In the genomic region with DNA sequence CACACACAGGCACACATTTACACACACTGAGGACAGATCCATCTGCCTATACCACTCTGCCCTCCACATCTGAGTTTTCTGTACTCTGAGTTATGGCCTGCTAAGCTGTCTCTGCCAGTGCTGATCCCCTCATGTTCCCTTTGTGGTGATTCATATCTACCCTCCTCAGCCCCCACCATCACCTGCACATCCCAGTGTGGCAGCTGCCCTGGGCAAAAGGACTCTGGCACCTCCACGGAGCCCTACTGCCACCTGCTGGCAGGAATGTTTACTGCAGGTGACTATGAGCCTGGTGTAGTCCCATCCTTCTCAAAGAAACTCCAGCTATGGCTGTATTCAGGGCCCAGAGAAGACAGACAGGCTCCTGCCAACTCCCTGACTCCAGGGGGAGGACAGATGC, we compare ENCODE assay signal across 8 mouse cellular contexts. TPM values are rescaled to one million over a fixed set of nuclear protein-coding genes. Genes with fewer than 3 reads are reported as not detected.
DNase-seq lines count a peak whose midpoint lies in the region; ATAC-seq and TF ChIP-seq lines count a peak whose summit lies in the region.

No protein-coding gene starts in this region.

- peak overlapping the region; percentile 39 for H3K4me2 ChIP-seq in kidney, embryonic 16.5 days (replicated peaks; ENCODE audit: low read depth, low read length)
- H3K4me2 ChIP-seq in neural tube, embryonic 11.5 days (ENCODE audit: low read depth), result no peak overlapping the region
- no peak overlapping the region for H3K4me2 ChIP-seq in stomach, embryonic 15.5 days

- DNase-seq in CD4-positive helper T cell, adult 2 months (ENCODE audit: low read depth, low spot score), result peak; percentile 53
- DNase-seq in heart, embryonic 10.5 days (ENCODE audit: low spot score), result peak; percentile 88
- DNase-seq in liver, adult 2 months (ENCODE audit: extremely low read depth, low read depth, low spot score), result peak; percentile 34
- peak; percentile 88 for DNase-seq in neural tube, embryonic 11.5 days (ENCODE audit: low spot score)

- no peaks in the 10 kb centered on the region for H3K79me2 ChIP-seq in liver, adult 2 months (ENCODE audit: control insufficient read depth, insufficient read depth, low read length)

- no peaks in the 10 kb centered on the region for H3K9me3 ChIP-seq in heart, embryonic 10.5 days
- H3K9me3 ChIP-seq in kidney, embryonic 16.5 days (ENCODE audit: low read length), result no peaks in the 10 kb centered on the region
- no peaks in the 10 kb centered on the region for H3K9me3 ChIP-seq in neural tube, embryonic 11.5 days (ENCODE audit: control insufficient read depth, low read length)
- H3K9me3 ChIP-seq in stomach, embryonic 15.5 days, result no peaks in the 10 kb centered on the region

- H3K27ac ChIP-seq in bone marrow macrophage, adult 2 months (ENCODE audit: insufficient read depth, low read depth, low read length), result no peak overlapping the region
- no peak overlapping the region for H3K27ac ChIP-seq in embryonic fibroblast, embryonic 13.5 days (ENCODE audit: insufficient read depth, low read length)
- H3K27ac ChIP-seq in heart, embryonic 10.5 days, result 0 out of 2 replicates have a peak overlapping the region, but pooled peaks have one; percentile 29
- peak overlapping the region; percentile 99 for H3K27ac ChIP-seq in kidney, embryonic 16.5 days (ENCODE audit: low read length)
- no peak overlapping the region for H3K27ac ChIP-seq in liver, adult 2 months (replicated peaks; ENCODE audit: insufficient read depth, low read depth, low read length)
- no peak overlapping the region for H3K27ac ChIP-seq in neural tube, embryonic 11.5 days (ENCODE audit: low read depth, low read length)
- no peak overlapping the region for H3K27ac ChIP-seq in stomach, embryonic 15.5 days

- H3K4me1 ChIP-seq in bone marrow macrophage, adult 2 months (ENCODE audit: control insufficient read depth, insufficient read depth, low read length), result no peaks in the 10 kb centered on the region
- no peaks in the 10 kb centered on the region for H3K4me1 ChIP-seq in embryonic fibroblast, embryonic 13.5 days (ENCODE audit: control insufficient read depth, insufficient read depth, low read length)
- peaks cover 22% of the 10 kb centered on the region for H3K4me1 ChIP-seq in heart, embryonic 10.5 days
- peaks cover 30% of the 10 kb centered on the region for H3K4me1 ChIP-seq in kidney, embryonic 16.5 days (ENCODE audit: insufficient read depth, low read length)
- H3K4me1 ChIP-seq in liver, adult 2 months (ENCODE audit: control insufficient read depth, insufficient read depth, low read length), result no peaks in the 10 kb centered on the region
- H3K4me1 ChIP-seq in neural tube, embryonic 11.5 days (ENCODE audit: control insufficient read depth, insufficient read depth, low read length), result peaks cover 6% of the 10 kb centered on the region; the same call in 1 of the 2 replicates
- peaks cover 16% of the 10 kb centered on the region for H3K4me1 ChIP-seq in stomach, embryonic 15.5 days

- WGBS in heart, embryonic 10.5 days, result 0% methylated on average over 1 of the region's 1 CpGs
- 0% methylated on average over 1 of the region's 1 CpGs for WGBS in kidney, embryonic 16.5 days
- WGBS in liver, adult 2 months, result 0% methylated on average over 1 of the region's 1 CpGs
- WGBS in neural tube, embryonic 11.5 days, result 0% methylated on average over 1 of the region's 1 CpGs
- 0% methylated on average over 1 of the region's 1 CpGs for WGBS in stomach, embryonic 15.5 days

- no peak overlapping the region for H3K4me3 ChIP-seq in bone marrow macrophage, adult 2 months (ENCODE audit: insufficient read depth, low read length)
- no peak overlapping the region for H3K4me3 ChIP-seq in embryonic fibroblast, embryonic 13.5 days (ENCODE audit: insufficient read depth, low read length)
- H3K4me3 ChIP-seq in heart, embryonic 10.5 days, result no peak overlapping the region
- H3K4me3 ChIP-seq in kidney, embryonic 16.5 days (ENCODE audit: low read length), result no peak overlapping the region
- H3K4me3 ChIP-seq in liver, adult 2 months (ENCODE audit: insufficient read depth, low read depth, low read length), result no peak overlapping the region
- no peak overlapping the region for H3K4me3 ChIP-seq in neural tube, embryonic 11.5 days (ENCODE audit: low read depth, low read length)
- no peak overlapping the region for H3K4me3 ChIP-seq in stomach, embryonic 15.5 days (replicated peaks)

- no peaks in the 10 kb centered on the region for H3K36me3 ChIP-seq in heart, embryonic 10.5 days
- no peaks in the 10 kb centered on the region for H3K36me3 ChIP-seq in kidney, embryonic 16.5 days (ENCODE audit: insufficient read depth, low read length)
- no peaks in the 10 kb centered on the region for H3K36me3 ChIP-seq in liver, adult 2 months (ENCODE audit: control insufficient read depth, insufficient read depth, low read length)
- no peaks in the 10 kb centered on the region for H3K36me3 ChIP-seq in neural tube, embryonic 11.5 days (ENCODE audit: control insufficient read depth, insufficient read depth, low read length)
- H3K36me3 ChIP-seq in stomach, embryonic 15.5 days, result no peaks in the 10 kb centered on the region

- no peak for TF ChIP-seq POLR2A in bone marrow macrophage, adult 2 months (IDR thresholded peaks at IDR 0.05; ENCODE audit: borderline replicate concordance, low read depth, low read length)
- no peak for TF ChIP-seq POLR2A in embryonic fibroblast, embryonic 13.5 days (IDR thresholded peaks at IDR 0.05; ENCODE audit: low read depth, low read length)
- TF ChIP-seq POLR2A in liver, adult 2 months (IDR thresholded peaks at IDR 0.05; ENCODE audit: extremely low read depth, insufficient read depth, low read length), result no peak

- H3K9ac ChIP-seq in kidney, embryonic 16.5 days (replicated peaks; ENCODE audit: low read length), result peak overlapping the region; percentile 55
- H3K9ac ChIP-seq in liver, adult 2 months (ENCODE audit: low read depth, low read length), result no peak overlapping the region
- no peak overlapping the region for H3K9ac ChIP-seq in neural tube, embryonic 11.5 days (ENCODE audit: low read length)
- H3K9ac ChIP-seq in stomach, embryonic 15.5 days, result no peak overlapping the region

- peak; percentile 36 for TF ChIP-seq CTCF in bone marrow macrophage, adult 2 months (IDR thresholded peaks at IDR 0.05; ENCODE audit: low read depth, low read length)
- peak; percentile 71 for TF ChIP-seq CTCF in embryonic fibroblast, embryonic 13.5 days (IDR thresholded peaks at IDR 0.05; ENCODE audit: borderline replicate concordance, insufficient read depth, low read length)
- peak; percentile 92 for TF ChIP-seq CTCF in liver, adult 2 months (IDR thresholded peaks at IDR 0.05; ENCODE audit: low read depth, low read length)

- peak; percentile 64 for ATAC-seq in kidney, embryonic 16.5 days (ENCODE audit: low FRiP score, low TSS enrichment)
- ATAC-seq in neural tube, embryonic 11.5 days (ENCODE audit: insufficient read depth, low FRiP score, low TSS enrichment), result peak; percentile 67
- peak; percentile 34 for ATAC-seq in stomach, embryonic 15.5 days (ENCODE audit: insufficient read depth, low FRiP score, low read depth)

- H3K27me3 ChIP-seq in heart, embryonic 10.5 days (ENCODE audit: insufficient read depth, poor library complexity, severe bottlenecking), result peaks cover 45% of the 10 kb centered on the region
- H3K27me3 ChIP-seq in kidney, embryonic 16.5 days (ENCODE audit: insufficient read depth, low read length), result no peaks in the 10 kb centered on the region
- no peaks in the 10 kb centered on the region for H3K27me3 ChIP-seq in liver, adult 2 months (ENCODE audit: control insufficient read depth, insufficient read depth, low read length)
- no peaks in the 10 kb centered on the region for H3K27me3 ChIP-seq in neural tube, embryonic 11.5 days (ENCODE audit: control insufficient read depth, insufficient read depth, low read length)
- H3K27me3 ChIP-seq in stomach, embryonic 15.5 days (replicated peaks), result no peaks in the 10 kb centered on the region

RNA-seq across cellular contexts. Expression of a gene that starts 7.1 kb away (rescaled TPM):
- polyA plus RNA-seq in bone marrow macrophage, adult 2 months (2012; ENCODE audit: insufficient read depth, insufficient read length, missing spikeins), result 1.7 and 2.4 TPM in 2 replicates
- polyA plus RNA-seq in embryonic fibroblast, embryonic 13.5 days (2011; ENCODE audit: insufficient read length, low read depth, missing spikeins), result 6.8 and 7.0 TPM in 2 replicates
- polyA plus RNA-seq in heart, embryonic 10.5 days (2016; fragmentation: Nextera tagmentation; extraction: Ambion mirVana), result 1.8 and 2.0 TPM in 2 replicates
- polyA plus RNA-seq in kidney, embryonic 16.5 days (2015; fragmentation: Nextera tagmentation; extraction: Ambion mirVana), result 6.3 and 7.1 TPM in 2 replicates
- 0.20 and 0.46 TPM in 2 replicates for total RNA-seq in liver, adult 2 months (2014; rRNA removed)
- 0.40 and 0.46 TPM in 2 replicates for polyA plus RNA-seq in liver, adult 2 months (2012; rRNA removed)
- polyA plus RNA-seq in neural tube, embryonic 11.5 days (2014; fragmentation: Nextera tagmentation; extraction: Ambion mirVana), result 4.1 and 4.2 TPM in 2 replicates
- 4.5 and 5.0 TPM in 2 replicates for polyA plus RNA-seq in stomach, embryonic 15.5 days (2015; fragmentation: Nextera tagmentation; extraction: Ambion mirVana)

RNA-seq across cellular contexts. Expression of a gene that starts 41.5 kb away (rescaled TPM):
- 10.0 and 11.8 TPM in 2 replicates for polyA plus RNA-seq in bone marrow macrophage, adult 2 months (2012; ENCODE audit: insufficient read depth, insufficient read length, missing spikeins)
- polyA plus RNA-seq in embryonic fibroblast, embryonic 13.5 days (2011; ENCODE audit: insufficient read length, low read depth, missing spikeins), result 1.3 and 2.4 TPM in 2 replicates
- 1.3 and 2.2 TPM in 2 replicates for polyA plus RNA-seq in heart, embryonic 10.5 days (2016; fragmentation: Nextera tagmentation; extraction: Ambion mirVana)
- 10.1 and 10.7 TPM in 2 replicates for polyA plus RNA-seq in kidney, embryonic 16.5 days (2015; fragmentation: Nextera tagmentation; extraction: Ambion mirVana)
- 0.18 and 0.20 TPM in 2 replicates for total RNA-seq in liver, adult 2 months (2014; rRNA removed)
- polyA plus RNA-seq in liver, adult 2 months (2012; rRNA removed), result 0.21 and 0.22 TPM in 2 replicates
- polyA plus RNA-seq in neural tube, embryonic 11.5 days (2014; fragmentation: Nextera tagmentation; extraction: Ambion mirVana), result 3.0 and 3.7 TPM in 2 replicates
- 32.2 and 34.4 TPM in 2 replicates for polyA plus RNA-seq in stomach, embryonic 15.5 days (2015; fragmentation: Nextera tagmentation; extraction: Ambion mirVana)

RNA-seq across cellular contexts. Expression of a gene that starts 58.5 kb away (rescaled TPM):
- 0.74 TPM in 1 of 2 replicates, not detected in the other for polyA plus RNA-seq in bone marrow macrophage, adult 2 months (2012; ENCODE audit: insufficient read depth, insufficient read length, missing spikeins)
- 0.30 TPM in 1 of 2 replicates, not detected in the other for polyA plus RNA-seq in embryonic fibroblast, embryonic 13.5 days (2011; ENCODE audit: insufficient read length, low read depth, missing spikeins)
- 0.13 and 0.18 TPM in 2 replicates for polyA plus RNA-seq in heart, embryonic 10.5 days (2016; fragmentation: Nextera tagmentation; extraction: Ambion mirVana)
- 0.11 and 0.13 TPM in 2 replicates for polyA plus RNA-seq in kidney, embryonic 16.5 days (2015; fragmentation: Nextera tagmentation; extraction: Ambion mirVana)
- total RNA-seq in liver, adult 2 months (2014; rRNA removed), result 7.7 and 14.2 TPM in 2 replicates
- polyA plus RNA-seq in liver, adult 2 months (2012; rRNA removed), result 10.9 and 15.0 TPM in 2 replicates
- 0.70 and 0.78 TPM in 2 replicates for polyA plus RNA-seq in neural tube, embryonic 11.5 days (2014; fragmentation: Nextera tagmentation; extraction: Ambion mirVana)
- 0.08 and 0.12 TPM in 2 replicates for polyA plus RNA-seq in stomach, embryonic 15.5 days (2015; fragmentation: Nextera tagmentation; extraction: Ambion mirVana)

Comparison
In these comparisons a context has a peak if more than half of its experiments do, and no peak if none do; other contexts are left out.
1. DNase-seq: peak in every context shown above with its lines; median percentile 88 in heart, embryonic 10.5 days; 88 in neural tube, embryonic 11.5 days; 53 in CD4-positive helper T cell, adult 2 months; 34 in liver, adult 2 months.
2. H3K27ac ChIP-seq: peak in heart, embryonic 10.5 days (single experiment) and kidney, embryonic 16.5 days (single experiment); none in bone marrow macrophage, adult 2 months (single experiment), embryonic fibroblast, embryonic 13.5 days (single experiment), liver, adult 2 months (single experiment), neural tube, embryonic 11.5 days (single experiment) and stomach, embryonic 15.5 days (single experiment).
3. CTCF ChIP-seq: peak in every context shown above with its lines; median percentile 92 in liver, adult 2 months; 71 in embryonic fibroblast, embryonic 13.5 days; 36 in bone marrow macrophage, adult 2 months.
4. Peak in every context shown above with its lines, with median percentiles within 50 percentile points of each other: ATAC-seq.